Mouse (Mus musculus): Measurements from ENCODE around the gene Lyl1.

Lyl1 gene

GRCm38 (mm10) chr8:84740895-84741843 lies 39.9 kb downstream of the Lyl1 start:
- in situ Hi-C loops (cut with MboI, MseI): no loop called here

GRCm38 (mm10) chr8:84742171-84743053 lies 41.2 kb downstream of the Lyl1 start:
- in situ Hi-C loops (cut with MboI, MseI): no loop called here

GRCm38 (mm10) chr8:84743054-84743415 lies 41.8 kb downstream of the Lyl1 start:
- in situ Hi-C loops (cut with MboI, MseI): no loop called here

- in situ Hi-C loops (cut with MboI, MseI): no loop called here
Observed at GRCm38 (mm10) chr8:84743517-84744420, 42.5 kb downstream of the Lyl1 start.

- in situ Hi-C loops (cut with MboI, MseI): no loop called here
Observed at GRCm38 (mm10) chr8:84745032-84745925, 44.0 kb downstream of the Lyl1 start.

- in situ Hi-C loops (cut with MboI, MseI): no loop called here
Observed at GRCm38 (mm10) chr8:84749519-84749918, 48.3 kb downstream of the Lyl1 start.

GRCm38 (mm10) chr8:84752734-84753582 lies 51.7 kb downstream of the Lyl1 start:
- in situ Hi-C loops (cut with MboI, MseI): loop anchor here (5.0 kb wide), 1 partner anchor 41 kb away; no protein-coding TSS in a partner anchor
